Mouse (Mus musculus): ENCODE measurements around the gene Smoc1. TPM values are rescaled to one million over a fixed set of nuclear protein-coding genes. Genes with fewer than 3 reads are reported as not detected.

The Smoc1 gene
- 0.19 TPM for polyA plus RNA-seq (2012; fragmentation: generic; extraction: Trizol)

- Histone ChIP-seq H3K36me3 (ENCODE audit: control insufficient read depth, insufficient read depth) (no peaks in the 10 kb centered on the region), H3ac (ENCODE audit: control insufficient read depth, insufficient read length) (no peak within 1 kb of the TSS), H3K4me2 (ENCODE audit: low read depth) (no peak within 1 kb of the TSS), H3K79me2 (ENCODE audit: control insufficient read depth, insufficient read depth) (no peaks in the 10 kb centered on the region), H3K4me3 (no peak within 1 kb of the TSS), H3K27me3 (ENCODE audit: control insufficient read depth, insufficient read depth, insufficient read length) (peaks cover 46% of the 10 kb centered on the region)
- TF ChIP-seq MYOD1 (IDR thresholded peaks at IDR 0.05; ENCODE audit: control insufficient read depth in 1 of 3, insufficient read length in 2 of 3, low read depth in 2 of 3) = no peak
- no peak for TF ChIP-seq E2F4 (IDR thresholded peaks at IDR 0.05; ENCODE audit: insufficient read depth)
- TF ChIP-seq POLR2AphosphoS2 (IDR thresholded peaks at IDR 0.05; ENCODE audit: insufficient read length, low read depth) = no peak
- TF ChIP-seq MYOG (IDR thresholded peaks at IDR 0.05; ENCODE audit: control insufficient read depth in 1 of 3, insufficient read depth in 1 of 3, insufficient read length in 2 of 3, low read depth in 2 of 3) = no peak
- no peak for TF ChIP-seq MAX (IDR thresholded peaks at IDR 0.05; ENCODE audit: low read depth)
- TF ChIP-seq TCF3 (IDR thresholded peaks at IDR 0.05; ENCODE audit: insufficient read length, low read depth) = no peak
- no peak for TF ChIP-seq TCF12 (IDR thresholded peaks at IDR 0.05; ENCODE audit: insufficient read depth, poor library complexity, severe bottlenecking)
- no peak for TF ChIP-seq REST (IDR thresholded peaks at IDR 0.05; ENCODE audit: insufficient read depth, insufficient read length)
- no peak for TF ChIP-seq USF1 (IDR thresholded peaks at IDR 0.05; ENCODE audit: low read depth)
- no peak for TF ChIP-seq CEBPB (IDR thresholded peaks at IDR 0.05; ENCODE audit: insufficient read depth, poor library complexity, severe bottlenecking)
Observed at GRCm38 (mm10) chr12:81026277-81026994, at the start of gene Smoc1. Gene Smoc1, plus strand, starts transcription at chr12:81026808.

GRCm38 (mm10) chr12:80982326-80982725, 44.3 kb upstream of the Smoc1 start:
- Histone ChIP-seq H3K36me3 (ENCODE audit: control insufficient read depth, insufficient read depth) (no peaks in the 10 kb centered on the region), H3ac (ENCODE audit: control insufficient read depth, insufficient read length) (no peak overlapping the region), H3K79me2 (ENCODE audit: control insufficient read depth, insufficient read depth) (no peaks in the 10 kb centered on the region), H3K27me3 (ENCODE audit: control insufficient read depth, insufficient read depth, insufficient read length) (peaks cover 6% of the 10 kb centered on the region), H3K4me2 (ENCODE audit: low read depth) (no peak overlapping the region), H3K4me3 (no peak overlapping the region)
- TF ChIP-seq MYOG (IDR thresholded peaks at IDR 0.05; ENCODE audit: control insufficient read depth in 1 of 3, insufficient read depth in 1 of 3, insufficient read length in 2 of 3, low read depth in 2 of 3) = no peak
- no peak for TF ChIP-seq USF1 (IDR thresholded peaks at IDR 0.05; ENCODE audit: low read depth)

DNA sequence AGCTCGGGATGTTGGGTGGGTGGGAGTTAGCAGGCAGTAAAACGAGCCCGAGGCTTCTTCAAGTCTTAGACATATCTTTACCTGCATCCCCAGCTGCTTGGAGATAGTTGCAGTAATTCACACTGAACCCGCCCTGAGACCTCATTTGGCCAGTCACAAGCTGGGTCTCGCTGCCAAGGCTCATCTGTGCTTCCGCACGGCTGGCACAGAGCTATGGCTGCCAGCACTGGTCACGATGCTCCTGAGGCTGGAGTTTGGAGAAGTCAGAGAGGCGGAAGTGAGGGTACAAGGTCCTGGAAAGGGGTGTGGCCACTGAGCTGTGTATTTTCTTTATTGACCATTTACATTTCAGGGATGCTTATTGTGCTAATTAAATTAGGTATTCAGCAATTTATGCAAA, 42.9 kb upstream of the Smoc1 start:
- Histone ChIP-seq H3K4me3 (no peak overlapping the region), H3K4me2 (ENCODE audit: low read depth) (no peak overlapping the region), H3K27me3 (ENCODE audit: control insufficient read depth, insufficient read depth, insufficient read length) (peaks cover 6% of the 10 kb centered on the region), H3K79me2 (ENCODE audit: control insufficient read depth, insufficient read depth) (no peaks in the 10 kb centered on the region), H3K36me3 (ENCODE audit: control insufficient read depth, insufficient read depth) (no peaks in the 10 kb centered on the region), H3ac (ENCODE audit: control insufficient read depth, insufficient read length) (no peak overlapping the region)
- TF ChIP-seq E2F4 (IDR thresholded peaks at IDR 0.05; ENCODE audit: insufficient read depth) = no peak
- no peak for TF ChIP-seq TCF3 (IDR thresholded peaks at IDR 0.05; ENCODE audit: insufficient read length, low read depth)
- no peak for TF ChIP-seq SRF (IDR thresholded peaks at IDR 0.05; ENCODE audit: control insufficient read depth, insufficient read length, low read depth)
- no peak for TF ChIP-seq USF1 (IDR thresholded peaks at IDR 0.05; ENCODE audit: low read depth)
- no peak for TF ChIP-seq REST (IDR thresholded peaks at IDR 0.05; ENCODE audit: insufficient read depth, insufficient read length)
- TF ChIP-seq MAX (IDR thresholded peaks at IDR 0.05; ENCODE audit: low read depth) = no peak
- no peak for TF ChIP-seq POLR2A (IDR thresholded peaks at IDR 0.05; ENCODE audit: insufficient read length, low read depth)
- TF ChIP-seq MYOD1 (IDR thresholded peaks at IDR 0.05; ENCODE audit: control insufficient read depth in 1 of 3, insufficient read length in 2 of 3, low read depth in 2 of 3) = no peak
- TF ChIP-seq MYOG (IDR thresholded peaks at IDR 0.05; ENCODE audit: control insufficient read depth in 1 of 3, insufficient read depth in 1 of 3, insufficient read length in 2 of 3, low read depth in 2 of 3) = no peak
- no peak for TF ChIP-seq TCF12 (IDR thresholded peaks at IDR 0.05; ENCODE audit: insufficient read depth, poor library complexity, severe bottlenecking)
- no peak for TF ChIP-seq POLR2AphosphoS2 (IDR thresholded peaks at IDR 0.05; ENCODE audit: insufficient read length, low read depth)
- no peak for TF ChIP-seq CEBPB (IDR thresholded peaks at IDR 0.05; ENCODE audit: insufficient read depth, poor library complexity, severe bottlenecking)

GRCm38 (mm10) chr12:80986628-80987027, 40.0 kb upstream of the Smoc1 start:
- H3K4me2 ChIP-seq (ENCODE audit: low read depth) = no peak overlapping the region
- no peaks in the 10 kb centered on the region for H3K79me2 ChIP-seq (ENCODE audit: control insufficient read depth, insufficient read depth)
- no peaks in the 10 kb centered on the region for H3K36me3 ChIP-seq (ENCODE audit: control insufficient read depth, insufficient read depth)
- TF ChIP-seq REST (IDR thresholded peaks at IDR 0.05; ENCODE audit: insufficient read depth, insufficient read length) (no peak), SRF (IDR thresholded peaks at IDR 0.05; ENCODE audit: control insufficient read depth, insufficient read length, low read depth) (no peak), POLR2A (IDR thresholded peaks at IDR 0.05; ENCODE audit: insufficient read length, low read depth) (no peak), TCF3 (IDR thresholded peaks at IDR 0.05; ENCODE audit: insufficient read length, low read depth) (no peak), MAX (IDR thresholded peaks at IDR 0.05; ENCODE audit: low read depth) (no peak), MYOD1 (IDR thresholded peaks at IDR 0.05; ENCODE audit: control insufficient read depth in 1 of 3, insufficient read length in 2 of 3, low read depth in 2 of 3) (no peak), POLR2AphosphoS2 (IDR thresholded peaks at IDR 0.05; ENCODE audit: insufficient read length, low read depth) (no peak), CEBPB (IDR thresholded peaks at IDR 0.05; ENCODE audit: insufficient read depth, poor library complexity, severe bottlenecking) (no peak)
- H3K27me3 ChIP-seq (ENCODE audit: control insufficient read depth, insufficient read depth, insufficient read length) = peaks cover 19% of the 10 kb centered on the region
- H3K4me3 ChIP-seq = no peak overlapping the region
- H3ac ChIP-seq (ENCODE audit: control insufficient read depth, insufficient read length) = no peak overlapping the region

DNA sequence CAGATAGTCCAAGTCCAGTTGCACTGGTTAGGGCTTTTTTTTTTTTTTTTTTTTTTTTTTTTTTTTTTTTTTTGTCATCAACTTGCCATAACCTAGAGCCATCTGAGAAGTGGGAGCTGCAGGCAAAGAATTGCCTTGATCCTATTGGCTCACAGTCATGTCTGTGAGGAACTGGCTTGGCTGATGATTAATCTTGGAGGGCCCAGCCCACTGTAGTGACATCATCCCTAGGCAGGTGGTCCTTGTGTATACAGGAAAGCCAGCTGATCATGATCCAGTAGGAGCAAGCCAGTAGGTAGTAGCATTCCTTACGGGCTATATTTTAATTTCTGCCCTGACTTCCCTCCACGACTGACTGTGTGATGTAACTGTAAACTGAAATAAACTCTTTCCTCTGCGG, 38.3 kb upstream of the Smoc1 start:
- Histone ChIP-seq H3K4me3 (no peak overlapping the region), H3K36me3 (ENCODE audit: control insufficient read depth, insufficient read depth) (no peaks in the 10 kb centered on the region), H3K79me2 (ENCODE audit: control insufficient read depth, insufficient read depth) (no peaks in the 10 kb centered on the region), H3ac (ENCODE audit: control insufficient read depth, insufficient read length) (no peak overlapping the region), H3K4me2 (ENCODE audit: low read depth) (no peak overlapping the region), H3K27me3 (ENCODE audit: control insufficient read depth, insufficient read depth, insufficient read length) (peaks cover 33% of the 10 kb centered on the region)
- TF ChIP-seq MYOD1 (IDR thresholded peaks at IDR 0.05; ENCODE audit: control insufficient read depth in 1 of 3, insufficient read length in 2 of 3, low read depth in 2 of 3) (no peak), SRF (IDR thresholded peaks at IDR 0.05; ENCODE audit: control insufficient read depth, insufficient read length, low read depth) (no peak), E2F4 (IDR thresholded peaks at IDR 0.05; ENCODE audit: insufficient read depth) (no peak), REST (IDR thresholded peaks at IDR 0.05; ENCODE audit: insufficient read depth, insufficient read length) (no peak), TCF3 (IDR thresholded peaks at IDR 0.05; ENCODE audit: insufficient read length, low read depth) (no peak), MYOG (IDR thresholded peaks at IDR 0.05; ENCODE audit: control insufficient read depth in 1 of 3, insufficient read depth in 1 of 3, insufficient read length in 2 of 3, low read depth in 2 of 3) (no peak), POLR2AphosphoS2 (IDR thresholded peaks at IDR 0.05; ENCODE audit: insufficient read length, low read depth) (no peak)
